Mouse (Mus musculus) lung, postnatal 4 days (tissue): Measurements from ENCODE around the gene Twist2.

ENCODE experiments used
- DNase-seq, 2 experiments: peaks; one replicate each; pipeline ENCODE4 v3.0.0; 2021

Gene Twist2

DNA sequence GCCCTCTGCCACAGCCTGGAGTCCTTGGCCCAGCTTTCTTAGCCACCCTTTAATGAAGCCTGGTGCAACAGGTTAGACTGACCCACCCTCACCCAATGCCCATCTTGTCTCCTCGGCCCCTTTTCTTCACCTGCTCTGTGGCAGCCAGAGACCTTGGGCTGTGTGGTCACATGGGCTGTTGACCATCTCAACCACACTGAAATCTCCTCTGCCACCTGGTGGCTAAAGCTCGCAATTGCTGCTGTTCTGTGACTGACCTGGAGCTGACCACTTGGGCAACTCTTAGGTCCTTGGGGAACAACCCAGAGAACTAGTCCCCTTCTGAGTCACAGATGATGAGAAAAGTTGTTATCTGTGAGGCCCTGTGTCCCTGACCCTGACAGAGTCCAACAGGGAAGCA lies 73.4 kb downstream of the Twist2 start:
- DNase-seq, result peak; percentile 74 to 85

- no peak for DNase-seq
Observed at GRCm38 (mm10) chr1:91875042-91875720, 73.9 kb downstream of the Twist2 start.

DNA sequence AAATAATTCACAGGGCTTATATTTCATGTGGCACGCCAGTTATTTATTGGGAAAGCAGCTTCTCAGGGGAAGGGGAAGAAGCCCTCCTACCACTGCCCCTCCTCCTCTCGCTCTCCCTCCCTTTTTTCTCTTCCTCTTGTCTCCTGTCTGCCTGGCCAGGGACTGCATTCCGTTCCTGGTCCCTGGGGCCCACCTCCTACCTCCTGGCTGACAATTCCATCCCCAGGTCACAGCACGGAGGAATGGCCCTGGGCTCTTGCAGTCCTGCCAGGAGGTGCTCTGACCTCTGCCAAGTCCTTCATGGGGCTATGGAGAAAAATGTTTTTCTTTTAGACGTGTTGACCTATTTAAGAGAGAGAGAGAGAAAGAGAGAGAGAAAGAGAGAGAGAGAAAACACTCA lies 77.4 kb downstream of the Twist2 start:
- DNase-seq, result peak in 1 of 2 experiments; percentile 17

- no peak for DNase-seq
Observed at GRCm38 (mm10) chr1:91880156-91880555, 78.9 kb downstream of the Twist2 start.

DNA sequence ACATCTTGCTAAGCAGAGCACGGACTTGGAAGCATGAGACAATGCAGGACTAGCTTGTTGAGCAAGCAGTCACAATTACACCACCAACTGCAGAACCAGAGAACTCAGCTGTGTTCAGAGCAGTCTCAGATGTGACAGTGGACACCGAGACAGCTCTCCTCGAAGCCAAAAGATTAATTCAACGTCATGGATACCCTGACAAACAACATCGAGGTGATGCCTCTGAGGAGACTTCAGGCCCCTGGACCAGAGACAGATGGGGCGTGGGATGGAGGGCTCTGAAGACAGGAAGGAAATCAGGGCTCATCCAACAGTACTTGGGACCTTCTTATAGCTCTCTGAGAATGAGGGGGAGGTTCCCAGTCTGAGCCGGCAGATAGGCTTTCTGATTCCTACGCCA lies 79.6 kb downstream of the Twist2 start:
- DNase-seq, result no peak

DNA sequence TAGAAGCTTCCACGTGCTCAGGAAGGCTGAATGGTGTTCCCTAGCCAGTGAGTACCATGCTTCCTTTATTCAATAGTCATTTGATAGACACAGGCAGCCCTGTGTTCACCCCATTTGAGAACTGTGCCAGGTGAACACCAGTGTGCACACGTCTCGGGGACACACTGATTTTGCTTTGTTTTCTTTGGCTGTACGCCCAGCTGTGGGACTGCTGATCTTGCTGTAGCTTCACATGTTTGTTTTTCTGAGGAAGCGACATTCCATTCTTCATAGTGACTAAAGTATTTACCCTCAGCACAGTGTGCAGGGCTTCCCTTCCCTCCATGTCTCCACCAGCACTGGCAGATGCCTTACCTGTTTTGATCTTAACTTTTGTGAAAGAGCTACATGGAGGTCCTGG lies 81.9 kb downstream of the Twist2 start:
- DNase-seq, result peak in 1 of 2 experiments; percentile 26

GRCm38 (mm10) chr1:91893598-91893997 lies 92.3 kb downstream of the Twist2 start:
- DNase-seq, result no peak

- no peak for DNase-seq
Observed at GRCm38 (mm10) chr1:91894286-91894685, 93.0 kb downstream of the Twist2 start.

DNA sequence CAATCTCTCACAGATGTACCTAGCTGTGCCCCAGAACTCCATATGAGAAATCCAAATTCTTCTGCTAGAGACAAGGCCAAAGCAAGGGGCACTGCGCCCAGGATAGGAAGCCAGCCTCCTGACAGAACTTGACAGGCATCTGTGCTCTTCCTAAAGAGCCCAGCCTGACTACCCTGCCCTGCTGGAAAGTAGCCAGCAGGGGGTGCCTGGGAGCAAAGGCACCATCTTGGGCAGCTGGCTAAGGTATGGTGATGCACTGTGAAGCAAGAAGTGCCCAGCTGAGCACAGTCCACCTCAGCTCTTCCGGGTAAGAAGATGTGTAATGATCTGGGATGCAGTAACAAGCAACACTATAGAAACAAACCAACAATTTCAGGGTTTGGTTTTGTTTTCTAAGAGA lies 95.8 kb downstream of the Twist2 start:
- peak in 1 of 2 experiments; percentile 24 for DNase-seq
